Mouse (Mus musculus) gastrocnemius, postnatal 4 days (tissue): ENCODE measurements around the gene Xpnpep1. TPM values are rescaled to one million over a fixed set of nuclear protein-coding genes. Genes with fewer than 3 reads are reported as not detected.
A peak's percentile ranks its signal among the peaks of the same experiment; 100 is the strongest.

ENCODE experiments used
- DNase-seq, 2 experiments: peaks; one replicate each; pipeline ENCODE4 v3.0.0; 2021 to 2022; ENCODE audit warnings: low spot score in 2 of 2, mixed read lengths in 2 of 2
- microRNA-seq: library from miRNA; unstranded; fragments of <30 nt; microRNA quantifications from one replicate; pipeline ENCODE4 v1.2.0, GENCODE M21; 2021
- total RNA-seq, 2 experiments: library from RNA; stranded (reverse); gene quantifications; 2 replicates each; pipeline ENCODE4 v1.2.3; 2021

Xpnpep1 gene
- total RNA-seq, 2 experiments from 2014 or later: 85.3 to 91.8 TPM

GRCm38 (mm10) chr19:53003554-53004365, 36.3 kb downstream of the Xpnpep1 start:
- no peak for DNase-seq

- DNase-seq: peak; percentile 51 to 80
Observed at GRCm38 (mm10) chr19:53002166-53003095, 37.6 kb downstream of the Xpnpep1 start.

GRCm38 (mm10) chr19:52992880-52993440, 47.1 kb downstream of the Xpnpep1 start:
- DNase-seq: no peak

GRCm38 (mm10) chr19:52991924-52992323, 48.1 kb downstream of the Xpnpep1 start:
- DNase-seq: no peak

- DNase-seq: no peak
Observed at GRCm38 (mm10) chr19:52979020-52979711, 60.8 kb downstream of the Xpnpep1 start.

GRCm38 (mm10) chr19:52975564-52976185, 64.3 kb downstream of the Xpnpep1 start:
- DNase-seq: peak; percentile 45 to 74

GRCm38 (mm10) chr19:52966339-52966738, 73.7 kb downstream of the Xpnpep1 start:
- DNase-seq: no peak

- DNase-seq: no peak
Observed at GRCm38 (mm10) chr19:52962745-52963144, 77.3 kb downstream of the Xpnpep1 start.

GRCm38 (mm10) chr19:52922678-52923495, 117.1 kb downstream of the Xpnpep1 start:
- DNase-seq: peak; percentile 25 to 64

GRCm38 (mm10) chr19:52904182-52904581, 135.8 kb downstream of the Xpnpep1 start:
- DNase-seq: no peak

- no peak for DNase-seq
Observed at GRCm38 (mm10) chr19:52891807-52892442, 148.1 kb downstream of the Xpnpep1 start.

Small RNAs within 50 kb of the gene (microRNA-seq; reads per million reads assigned to microRNA genes)
- gene Mir6407: not detected

Other genes starting within 250 kb of the Xpnpep1 start
- gene Add3, start 100.2 kb upstream of the Xpnpep1 start, total RNA-seq: 10 to 100 TPM; 76.6 to 85.1 TPM